Mouse (Mus musculus): ENCODE measurements around the gene Ung. TPM values are rescaled to one million over a fixed set of nuclear protein-coding genes. Genes with fewer than 3 reads are reported as not detected.

Gene Ung
- total RNA-seq, 2 experiments from 2014 or later = 4.9 to 5.5 TPM

Other genes starting within 250 kb of the Ung start
- gene Coro1c, start 221.6 kb upstream of the Ung start, total RNA-seq (2021) = 100 to 1,000 TPM in 1 of 2 experiments, 10 to 100 TPM in 1; 97.7 to 102 TPM
- gene Ssh1, start 136.5 kb upstream of the Ung start, total RNA-seq (2021) = 10 to 100 TPM; 19.7 to 21.4 TPM
- gene Dao, start 126.7 kb upstream of the Ung start, total RNA-seq (2021) = not detected
- 10 to 100 TPM; 29.6 to 34.6 TPM for gene Usp30, start 64.9 kb upstream of the Ung start, total RNA-seq (2021)
- 100 to 1,000 TPM; 191 to 211 TPM for gene Svop, start 38.8 kb upstream of the Ung start, total RNA-seq (2021)
- 1 to 10 TPM; 5.5 to 5.8 TPM for gene Alkbh2, start 2.2 kb upstream of the Ung start, total RNA-seq (2021)
- 1 to 10 TPM; 3.8 to 4.7 TPM for gene Acacb, start 16.1 kb downstream of the Ung start, total RNA-seq (2021)
- not detected for gene Foxn4, start 143.4 kb downstream of the Ung start, total RNA-seq (2021)
- gene Myo1h, start 158.8 kb downstream of the Ung start, total RNA-seq (2021) = 1 to 10 TPM; 2.7 to 2.8 TPM

Data from left cerebral cortex, postnatal 14 days (tissue).